Mouse (Mus musculus): Measurements from ENCODE around the gene Gm8297. TPM values are rescaled to one million over a fixed set of nuclear protein-coding genes. Genes with fewer than 3 reads are reported as not detected.
"Not testable (repeated sequence)": the region's sequence is repeated elsewhere in the genome, so short reads cannot be mapped to it uniquely, and the experiment has no call there.

Gene Gm8297
- not detected for total RNA-seq (2022)

DNA sequence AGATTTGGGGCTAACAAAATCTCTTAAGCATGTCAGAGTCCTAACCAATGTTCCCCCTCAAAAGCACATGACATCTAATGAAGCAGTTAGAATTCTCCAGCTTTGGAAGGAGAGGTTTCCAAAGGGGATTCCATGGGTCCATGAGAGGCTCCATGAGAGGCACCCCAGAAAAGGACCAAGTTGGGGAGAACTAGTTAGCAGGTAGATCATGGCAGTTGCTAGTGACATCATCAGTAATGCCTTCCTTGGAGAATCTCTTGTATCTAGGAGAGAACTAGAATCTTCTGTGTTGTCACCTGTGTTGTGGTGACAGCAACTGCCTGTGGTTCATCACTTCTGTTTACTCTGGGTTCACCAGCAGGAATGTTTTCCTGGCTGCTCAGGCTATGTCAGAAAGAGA is at the start of gene Gm8297:
TSS of gene Gm8297 (plus strand) at position 301 of the 400 bp plus-strand sequence.
- DNase-seq (ENCODE audit: low spot score in 2 of 2): not testable (repeated sequence)

DNA sequence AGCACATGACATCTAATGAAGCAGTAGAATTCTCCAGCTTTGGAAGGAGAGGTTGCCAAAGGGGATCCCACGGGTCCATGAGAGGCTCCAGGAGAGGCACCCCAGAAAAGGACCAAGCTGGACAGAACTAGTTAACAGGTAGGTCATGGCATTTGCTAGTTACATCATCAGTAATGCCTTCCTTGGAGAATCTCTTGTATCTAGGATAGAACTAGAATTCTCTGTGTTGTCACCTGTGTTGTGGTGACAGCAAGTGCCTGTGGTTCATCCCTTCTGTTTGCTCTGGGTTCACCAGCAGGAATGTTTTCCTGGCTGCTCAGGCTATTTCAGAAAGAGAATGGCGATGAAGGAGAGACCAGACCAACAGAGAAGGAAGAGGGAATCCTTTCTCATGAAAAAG is 31.9 kb downstream of the Gm8297 start, which contains the start of gene Gm3298:
TSS of gene Gm3298 (plus strand) at position 301 of the 400 bp plus-strand sequence.
- DNase-seq (ENCODE audit: low spot score in 2 of 2): not testable (repeated sequence)

Other genes with a start within 250 kb of the Gm8297 start
- gene Gm9602, start 207.6 kb upstream of the Gm8297 start, total RNA-seq (2022): not detected
- gene Gm3269, start 145.8 kb upstream of the Gm8297 start, total RNA-seq (2022): not detected
- 10 to 100 TPM in 1 of 4 experiments, 1 to 10 TPM in 3; 4.5 to 13.0 (median 8.3) TPM for gene Gm3264, start 128.4 kb upstream of the Gm8297 start, total RNA-seq (2022)
- not detected for gene Gm3278, start 91.5 kb upstream of the Gm8297 start, total RNA-seq (2022)
- gene Gm3298, start 32.0 kb downstream of the Gm8297 start, total RNA-seq (2022): not detected
- gene 4930555G01Rik, start 66.7 kb downstream of the Gm8297 start, total RNA-seq (2022): not detected
- 1 to 10 TPM in 2 of 4 experiments, under 1 TPM in 2; 0.46 to 1.9 (median 1.1) TPM for gene Gm8281, start 87.1 kb downstream of the Gm8297 start, total RNA-seq (2022)
- not detected for gene Gm8279, start 147.6 kb downstream of the Gm8297 start, total RNA-seq (2022)
- not detected for gene Gm3317, start 180.6 kb downstream of the Gm8297 start, total RNA-seq (2022)
- not detected for gene Gm8271, start 201.9 kb downstream of the Gm8297 start, total RNA-seq (2022)